Mouse (Mus musculus) forebrain, postnatal 0 days (tissue): ENCODE measurements around the gene Ptprd. TPM values are rescaled to one million over a fixed set of nuclear protein-coding genes. Genes with fewer than 3 reads are reported as not detected.
A peak's percentile ranks its signal among the peaks of the same experiment; 100 is the strongest.

Experiments
- ATAC-seq: fragments of 200-750 bp; cut with Nextera tagmentation; 2 replicates; pipeline ENCODE4 v1.8.0; 2017; ENCODE audit warnings: mild to moderate bottlenecking, moderate library complexity
- DNase-seq: peaks from one replicate; pipeline ENCODE4 v3.0.0-alpha.2; 2015
- H3K27ac ChIP-seq: fragments of 300-500 bp; sonication (generic); 2 replicates; pipeline ENCODE4 v1.5.1; 2014; ENCODE audit warnings: low read depth, mild to moderate bottlenecking, antibody characterized with exemption, low read length, moderate library complexity, mixed read lengths
- H3K27me3 ChIP-seq: fragments of 300-500 bp; sonication (generic); 2 replicates; pipeline ENCODE4 v1.6.1; 2014; ENCODE audit warnings: mild to moderate bottlenecking, low read length, mixed read lengths; ENCODE audit not compliant: insufficient read depth
- H3K36me3 ChIP-seq: fragments of 300-500 bp; sonication (generic); 2 replicates; pipeline ENCODE4 v1.6.1; 2014; ENCODE audit warnings: mild to moderate bottlenecking, moderate library complexity; ENCODE audit not compliant: insufficient read depth
- H3K4me1 ChIP-seq: fragments of 300-500 bp; sonication (generic); 2 replicates; pipeline ENCODE4 v1.6.1; 2014; ENCODE audit warnings: antibody characterized with exemption; ENCODE audit not compliant: insufficient read depth
- H3K4me2 ChIP-seq: fragments of 300-500 bp; sonication (generic); 2 replicates; pipeline ENCODE4 v1.6.1; 2014; ENCODE audit warnings: low read depth, mild to moderate bottlenecking, moderate library complexity
- H3K4me3 ChIP-seq: fragments of 300-500 bp; sonication (generic); 2 replicates; pipeline ENCODE4 v1.5.1; 2014; ENCODE audit warnings: low read depth, low read length, mixed read lengths
- H3K9ac ChIP-seq: fragments of 300-500 bp; sonication (generic); 2 replicates; pipeline ENCODE4 v1.6.1; 2014; ENCODE audit warnings: mild to moderate bottlenecking
- H3K9me3 ChIP-seq: fragments of 300-500 bp; sonication (generic); 2 replicates; pipeline ENCODE4 v1.6.1; 2016; ENCODE audit warnings: low read length
- CTCF ChIP-seq: sonication (generic); IDR thresholded peaks from 2 replicates; pipeline ENCODE4 v1.5.1; 2016; ENCODE audit warnings: antibody characterized with exemption, control low read depth, low read depth
- WGBS: fragments of 180-500 bp; shearing (Covaris S2); extraction: QIAGEN DNeasy Blood & Tissue Kit; methylation state at CpG from one replicate; pipeline ENCODE4 v1.1.7; 2014; 5-methylcytosine and 5-hydroxymethylcytosine counted together
- polyA plus RNA-seq: library from polyadenylated mRNA; unstranded; fragments of >200 nt; fragmentation: Nextera tagmentation; extraction: Ambion mirVana; gene quantifications from 2 replicates; pipeline ENCODE4 v1.2.1, GENCODE M21; 2015
- total RNA-seq: library from RNA; depleted of rRNA; stranded (reverse); fragments of >200 nt; gene quantifications from 2 replicates; pipeline ENCODE4 v1.2.3, GENCODE M21; 2014

The Ptprd gene
- total and polyA plus RNA-seq, 2 experiments from 2014 or later, result 58.3 to 120 TPM

DNA sequence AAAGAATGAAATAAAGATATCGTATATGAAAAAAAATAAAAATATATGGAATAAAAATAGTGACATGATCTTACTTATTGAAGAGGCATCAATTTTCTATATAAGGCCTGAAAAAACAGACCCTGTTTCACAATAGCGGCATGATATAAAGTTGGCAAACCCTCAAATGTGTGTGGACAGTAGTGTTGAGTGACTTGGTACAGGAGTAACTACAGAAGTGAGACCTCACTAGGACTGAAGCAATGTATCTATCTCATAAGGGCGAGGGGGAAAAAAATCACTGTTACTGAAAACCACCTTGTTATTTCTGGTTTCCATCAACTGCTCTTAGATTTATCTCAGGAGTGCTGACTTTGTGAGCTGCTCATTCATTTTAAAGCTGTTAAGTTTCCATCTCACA, 2204.5 kb downstream of the Ptprd start:
- no peak overlapping the region for H3K4me3 ChIP-seq
- H3K27me3 ChIP-seq, result no peaks in the 10 kb centered on the region
- 88% methylated on average over 3 of the region's 3 CpGs for WGBS
- no peak for TF ChIP-seq CTCF
- no peaks in the 10 kb centered on the region for H3K9me3 ChIP-seq
- H3K4me2 ChIP-seq, result no peak overlapping the region
- no peak overlapping the region for H3K9ac ChIP-seq
- no peak overlapping the region for H3K27ac ChIP-seq
- H3K4me1 ChIP-seq, result no peaks in the 10 kb centered on the region
- ATAC-seq, result no peak
- H3K36me3 ChIP-seq, result no peaks in the 10 kb centered on the region
- no peak for DNase-seq

DNA sequence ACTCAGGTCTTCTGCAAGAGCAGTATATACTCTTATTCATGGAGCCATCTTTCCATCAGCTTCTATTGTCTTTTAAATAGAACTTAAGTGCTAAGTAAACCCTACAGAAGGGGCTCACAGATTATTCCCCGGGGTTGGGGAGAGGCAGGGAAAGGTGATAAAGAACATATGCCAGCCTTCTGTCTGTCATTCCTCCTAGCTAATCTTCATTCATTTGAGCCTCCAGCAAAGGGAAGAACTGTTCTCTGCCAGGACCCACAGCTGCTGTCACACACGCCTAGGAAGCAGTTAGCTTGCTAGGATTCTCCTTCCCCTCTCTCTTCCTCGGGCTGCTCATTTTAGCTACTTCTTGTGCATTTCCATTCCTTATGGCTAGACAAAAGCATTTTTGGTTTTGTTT, 2205.0 kb downstream of the Ptprd start:
- WGBS, result 31% methylated on average over 3 of the region's 3 CpGs
- Histone ChIP-seq H3K4me3 (no peak overlapping the region), H3K27me3 (no peaks in the 10 kb centered on the region), H3K36me3 (no peaks in the 10 kb centered on the region), H3K4me2 (no peak overlapping the region), H3K4me1 (no peaks in the 10 kb centered on the region), H3K9ac (no peak overlapping the region), H3K9me3 (no peaks in the 10 kb centered on the region), H3K27ac (no peak overlapping the region)
- no peak for TF ChIP-seq CTCF
- ATAC-seq (peak; percentile 77), DNase-seq (peak; percentile 54)

GRCm38 (mm10) chr4:76004161-76004560, 2207.6 kb downstream of the Ptprd start:
- Histone ChIP-seq H3K4me2 (no peak overlapping the region), H3K4me1 (no peaks in the 10 kb centered on the region), H3K27me3 (no peaks in the 10 kb centered on the region), H3K4me3 (no peak overlapping the region), H3K36me3 (no peaks in the 10 kb centered on the region), H3K9ac (no peak overlapping the region), H3K9me3 (no peaks in the 10 kb centered on the region), H3K27ac (no peak overlapping the region)
- no peak for DNase-seq
- no peak for TF ChIP-seq CTCF
- WGBS, result 81% methylated on average over 2 of the region's 2 CpGs
- ATAC-seq, result no peak

GRCm38 (mm10) chr4:76000258-76000657, 2211.5 kb downstream of the Ptprd start:
- TF ChIP-seq CTCF, result no peak
- ATAC-seq (no peak), DNase-seq (no peak)
- Histone ChIP-seq H3K9me3 (no peaks in the 10 kb centered on the region), H3K9ac (no peak overlapping the region), H3K4me1 (no peaks in the 10 kb centered on the region), H3K4me3 (no peak overlapping the region), H3K27me3 (no peaks in the 10 kb centered on the region), H3K36me3 (0 out of 2 replicates have a peak, but pooled peaks cover 3% of the 10 kb centered on the region), H3K27ac (no peak overlapping the region), H3K4me2 (no peak overlapping the region)
- WGBS, result 87% methylated on average over 2 of the region's 2 CpGs

GRCm38 (mm10) chr4:75995841-75996240, 2215.9 kb downstream of the Ptprd start:
- Histone ChIP-seq H3K27me3 (no peaks in the 10 kb centered on the region), H3K27ac (no peak overlapping the region), H3K4me3 (no peak overlapping the region), H3K9ac (no peak overlapping the region), H3K9me3 (no peaks in the 10 kb centered on the region), H3K4me1 (no peaks in the 10 kb centered on the region), H3K4me2 (no peak overlapping the region), H3K36me3 (0 out of 2 replicates have a peak, but pooled peaks cover 3% of the 10 kb centered on the region)
- ATAC-seq (no peak), DNase-seq (no peak)
- 25% methylated on average over 4 of the region's 4 CpGs for WGBS
- no peak for TF ChIP-seq CTCF

DNA sequence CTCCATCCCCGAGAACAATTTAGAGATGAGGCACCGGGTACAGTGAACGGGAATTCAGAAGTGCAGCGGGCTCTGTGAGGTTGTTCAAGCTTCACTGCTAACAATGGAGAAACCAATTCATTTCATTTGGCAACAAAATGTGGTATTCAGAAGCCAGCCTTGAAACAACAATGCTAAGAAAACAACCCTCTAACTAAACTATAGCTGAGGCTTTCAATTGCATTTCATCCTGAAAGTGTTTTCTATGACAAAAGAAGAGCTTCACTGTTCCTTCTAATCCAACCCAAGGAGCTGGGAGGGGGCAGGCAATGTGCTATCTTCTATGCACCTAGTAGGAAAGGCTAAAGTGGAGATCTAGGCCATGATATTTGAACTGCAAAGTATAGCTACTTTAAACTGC, 2217.2 kb downstream of the Ptprd start:
- DNase-seq (no peak), ATAC-seq (no peak)
- Histone ChIP-seq H3K27ac (no peak overlapping the region), H3K9me3 (no peaks in the 10 kb centered on the region), H3K4me1 (no peaks in the 10 kb centered on the region), H3K4me2 (no peak overlapping the region), H3K27me3 (no peaks in the 10 kb centered on the region), H3K9ac (no peak overlapping the region), H3K4me3 (no peak overlapping the region), H3K36me3 (0 out of 2 replicates have a peak, but pooled peaks cover 3% of the 10 kb centered on the region)
- TF ChIP-seq CTCF, result no peak
- WGBS, result 38% methylated on average over 4 of the region's 4 CpGs

DNA sequence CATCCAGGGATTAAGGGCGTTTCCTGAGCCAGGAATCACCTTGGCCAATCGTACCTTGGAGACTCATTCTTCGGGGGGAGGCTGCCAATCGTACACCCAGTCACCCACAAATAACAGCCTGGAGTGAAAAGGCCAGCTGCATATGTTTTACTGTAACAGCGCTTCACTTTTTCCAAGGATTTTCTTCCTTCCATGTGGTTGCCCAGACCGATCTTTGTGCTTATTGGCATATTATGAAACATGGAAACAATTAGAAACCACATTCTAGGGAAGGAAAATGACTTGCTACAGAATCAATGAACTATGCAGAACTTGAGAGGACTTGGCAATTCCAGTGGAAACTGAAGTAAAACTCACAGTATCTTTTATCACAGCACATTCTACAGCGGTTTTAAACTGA, 2218.7 kb downstream of the Ptprd start:
- Histone ChIP-seq H3K36me3 (0 out of 2 replicates have a peak, but pooled peaks cover 3% of the 10 kb centered on the region), H3K4me1 (no peaks in the 10 kb centered on the region), H3K9me3 (no peaks in the 10 kb centered on the region), H3K4me3 (no peak overlapping the region), H3K9ac (no peak overlapping the region), H3K27me3 (no peaks in the 10 kb centered on the region), H3K4me2 (no peak overlapping the region), H3K27ac (no peak overlapping the region)
- 76% methylated on average over 7 of the region's 7 CpGs for WGBS
- TF ChIP-seq CTCF, result no peak
- no peak for ATAC-seq
- no peak for DNase-seq
